Mouse (Mus musculus): ENCODE data around the gene Ephb1.
A peak's percentile ranks its signal among the peaks of the same experiment; 100 is the strongest.

Gene Ephb1

DNA sequence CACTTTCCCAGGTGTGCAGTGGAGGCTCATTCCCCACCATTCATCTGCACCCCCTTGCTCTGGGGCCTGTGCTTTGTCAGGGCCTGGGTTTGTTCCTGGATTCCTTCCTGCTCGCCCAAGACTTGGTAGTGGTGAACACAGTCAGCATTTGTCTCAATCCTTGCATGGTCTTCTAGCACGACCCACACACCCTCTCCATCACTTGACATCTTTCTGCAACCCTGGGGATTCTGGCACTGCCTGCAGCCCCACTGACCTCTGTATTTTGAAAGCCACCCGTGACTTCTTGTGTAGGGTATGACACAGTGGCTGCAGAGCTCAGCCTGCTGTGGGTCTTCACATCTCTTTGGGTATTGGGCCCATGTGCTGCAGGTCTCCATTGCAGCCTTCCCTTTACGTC, 435.7 kb downstream of the Ephb1 start:
- no peak for DNase-seq (ENCODE audit: inconsistent ontology term)

DNA sequence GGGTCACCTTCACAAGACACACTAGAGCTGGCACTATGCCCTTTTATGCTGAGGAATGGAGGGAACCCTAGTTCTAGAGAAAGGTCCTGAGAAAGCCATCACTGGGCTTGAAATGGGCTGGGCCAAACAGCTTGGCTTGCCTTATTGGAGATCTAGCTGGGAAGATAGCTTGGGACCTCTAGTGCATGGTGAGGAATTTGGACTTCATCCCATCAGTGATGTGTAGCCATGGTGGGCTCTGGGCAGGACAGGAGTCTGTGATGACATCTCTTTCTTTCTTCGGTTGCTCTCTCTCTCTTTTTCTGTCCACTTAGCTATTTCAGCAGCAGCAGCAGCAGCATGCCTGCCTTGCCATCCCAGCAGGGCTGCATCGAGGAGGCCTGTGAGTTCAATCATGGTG, 439.4 kb downstream of the Ephb1 start:
- DNase-seq (ENCODE audit: inconsistent ontology term), result no peak

DNA sequence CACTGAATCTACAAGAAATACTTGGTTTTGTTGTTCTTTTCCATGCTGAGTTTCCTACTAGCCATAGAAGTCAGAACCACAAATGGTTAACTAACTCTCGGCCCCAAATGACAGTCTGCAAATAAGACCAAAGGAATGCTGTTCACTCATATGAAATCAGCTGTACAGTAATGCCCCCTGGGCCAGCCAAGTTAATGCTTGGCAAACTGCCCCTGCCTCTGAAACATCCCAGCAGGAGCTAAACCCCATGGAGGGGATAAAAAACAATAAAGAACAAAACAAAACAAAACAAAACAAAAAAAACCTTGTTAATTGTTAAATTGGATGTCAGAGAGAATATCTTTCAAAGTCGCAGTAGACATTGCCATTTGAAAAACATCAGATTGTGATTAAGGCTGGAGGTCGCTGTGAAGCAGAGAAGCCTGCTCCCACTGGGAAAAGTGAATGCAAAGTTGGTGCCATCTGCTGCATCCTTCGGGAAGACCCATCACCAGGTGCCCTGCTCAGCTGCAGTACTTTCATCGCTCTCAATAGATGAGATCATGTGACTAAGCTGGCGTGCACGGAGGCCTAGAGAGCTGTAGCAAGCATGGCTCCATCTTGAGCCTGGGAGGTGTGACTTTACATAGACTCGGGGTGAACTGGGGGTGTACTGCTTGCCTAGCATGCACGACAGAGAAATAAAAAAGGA, 443.2 kb downstream of the Ephb1 start:
- peak; percentile 77 for DNase-seq (ENCODE audit: inconsistent ontology term)

DNA sequence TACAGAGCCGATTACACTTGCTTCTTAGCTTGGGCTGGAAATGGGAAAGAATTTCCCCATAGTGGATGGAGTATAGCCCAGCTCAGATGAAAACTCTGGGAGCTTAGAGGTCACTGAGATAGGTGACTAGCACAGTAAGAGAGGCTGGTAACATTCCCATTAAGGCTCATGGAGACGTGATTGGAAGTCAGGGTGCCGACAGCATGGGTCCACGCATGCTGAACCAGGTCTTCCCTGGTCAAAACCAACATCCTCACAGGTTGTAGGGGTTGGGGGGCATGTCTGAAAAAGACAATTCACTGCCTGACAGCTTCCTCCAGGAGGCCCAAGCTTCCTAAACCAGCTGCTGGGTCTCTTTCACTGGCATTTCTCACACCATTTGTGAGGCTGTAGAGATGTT, 445.0 kb downstream of the Ephb1 start:
- no peak for DNase-seq (ENCODE audit: inconsistent ontology term)

DNA sequence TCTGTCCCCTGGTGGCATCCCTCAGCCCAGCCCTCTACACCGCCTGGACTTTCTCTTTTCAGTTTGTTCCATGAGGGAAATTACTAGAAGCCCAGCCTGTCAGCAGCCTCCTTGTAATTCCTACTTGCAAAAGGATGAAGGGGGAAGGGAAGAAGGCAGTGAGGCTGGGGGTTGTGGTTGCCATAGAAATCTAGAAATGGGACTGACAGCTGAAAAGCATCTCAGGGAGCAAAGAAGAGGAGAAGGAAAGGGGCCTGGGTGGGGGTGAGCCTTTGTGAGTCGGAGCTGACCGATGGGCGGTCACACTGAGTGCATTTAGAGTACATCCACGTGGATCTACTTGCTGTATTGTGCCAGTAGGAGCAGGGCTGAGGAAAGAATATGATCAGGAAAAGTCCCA, 445.6 kb downstream of the Ephb1 start:
- DNase-seq (ENCODE audit: inconsistent ontology term), result no peak

DNA sequence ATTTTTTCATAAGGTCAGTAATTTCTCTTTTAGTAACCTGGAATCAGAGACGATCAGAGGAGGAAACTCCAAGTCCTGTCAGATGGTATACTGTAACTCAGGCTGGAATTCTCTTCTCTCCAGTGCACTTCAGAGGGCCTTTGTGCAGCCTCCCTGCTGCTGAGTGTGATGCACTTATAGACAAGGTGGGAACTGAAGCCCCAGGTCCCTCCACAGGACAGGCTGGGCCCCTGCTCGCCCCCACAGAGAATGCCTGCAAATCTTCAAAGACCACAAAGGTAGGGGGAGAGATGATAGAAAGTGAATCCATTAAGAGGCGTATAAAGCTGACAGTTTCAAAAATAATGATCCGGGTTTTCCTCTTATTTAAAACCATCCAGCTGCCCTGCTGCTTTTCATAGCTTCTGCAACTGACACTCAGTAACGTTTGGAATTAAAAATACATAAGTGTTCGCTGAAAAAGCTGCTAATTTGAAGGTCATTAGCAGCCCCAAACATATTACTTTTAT, 446.7 kb downstream of the Ephb1 start:
- no peak for DNase-seq (ENCODE audit: inconsistent ontology term)

DNA sequence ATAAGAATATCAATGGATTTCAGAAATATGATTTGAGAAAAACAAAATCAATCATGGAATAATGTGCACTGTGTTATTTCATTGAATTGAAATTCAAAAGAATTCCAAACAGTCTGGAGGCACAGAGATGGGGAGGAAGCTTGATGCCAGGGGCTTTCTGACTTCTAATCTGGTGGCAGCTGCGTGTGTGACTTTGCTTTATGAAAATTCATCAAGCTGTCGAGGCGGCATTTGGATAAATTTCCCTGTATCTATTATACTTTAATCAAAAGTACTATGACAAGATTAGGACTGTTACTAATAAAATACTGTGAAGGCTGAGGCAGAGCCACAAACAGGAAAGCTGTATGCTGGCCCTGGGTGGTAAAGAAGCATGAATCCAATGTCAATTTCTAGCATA, 451.1 kb downstream of the Ephb1 start:
- no peak for DNase-seq (ENCODE audit: inconsistent ontology term)

DNA sequence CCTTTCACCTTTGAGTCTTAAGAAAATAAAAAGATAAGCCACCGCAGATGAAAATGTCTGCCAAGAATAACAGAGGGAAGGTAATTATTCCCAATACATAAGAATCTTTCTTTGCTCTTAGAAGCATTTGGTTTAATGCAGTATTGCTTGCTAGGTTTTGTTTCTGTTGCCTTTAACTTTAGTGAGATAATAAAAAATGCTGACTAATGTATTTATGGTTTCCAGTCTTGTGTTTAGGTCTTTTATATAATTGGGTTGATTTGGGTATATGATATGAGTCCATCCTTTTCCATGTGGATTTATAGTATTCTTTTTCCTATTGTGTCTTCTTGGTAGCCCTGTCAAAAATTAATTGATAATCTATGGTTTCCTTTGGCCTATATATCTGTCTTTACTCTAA, 456.6 kb downstream of the Ephb1 start:
- DNase-seq (ENCODE audit: inconsistent ontology term), result no peak

DNA sequence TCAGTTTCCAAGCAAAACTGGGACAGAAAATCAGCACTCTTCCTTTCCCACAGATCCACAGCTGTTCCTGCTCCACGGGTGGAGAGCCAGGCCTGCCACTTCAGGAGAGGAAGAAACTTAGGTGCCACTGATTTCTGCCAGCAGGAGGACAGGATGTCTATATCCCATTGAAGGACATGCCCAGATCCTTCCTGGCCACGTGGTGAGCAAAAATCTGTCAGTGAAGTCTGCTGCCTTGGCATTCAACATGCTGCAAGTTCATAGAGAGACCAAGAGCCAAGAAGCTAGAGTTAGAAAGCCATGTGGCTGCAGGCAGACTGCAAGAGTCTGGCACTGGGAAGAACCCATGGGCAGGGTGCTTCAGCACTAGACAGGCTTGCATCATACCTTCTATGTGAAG, 471.2 kb downstream of the Ephb1 start:
- no peak for DNase-seq (ENCODE audit: inconsistent ontology term)

DNA sequence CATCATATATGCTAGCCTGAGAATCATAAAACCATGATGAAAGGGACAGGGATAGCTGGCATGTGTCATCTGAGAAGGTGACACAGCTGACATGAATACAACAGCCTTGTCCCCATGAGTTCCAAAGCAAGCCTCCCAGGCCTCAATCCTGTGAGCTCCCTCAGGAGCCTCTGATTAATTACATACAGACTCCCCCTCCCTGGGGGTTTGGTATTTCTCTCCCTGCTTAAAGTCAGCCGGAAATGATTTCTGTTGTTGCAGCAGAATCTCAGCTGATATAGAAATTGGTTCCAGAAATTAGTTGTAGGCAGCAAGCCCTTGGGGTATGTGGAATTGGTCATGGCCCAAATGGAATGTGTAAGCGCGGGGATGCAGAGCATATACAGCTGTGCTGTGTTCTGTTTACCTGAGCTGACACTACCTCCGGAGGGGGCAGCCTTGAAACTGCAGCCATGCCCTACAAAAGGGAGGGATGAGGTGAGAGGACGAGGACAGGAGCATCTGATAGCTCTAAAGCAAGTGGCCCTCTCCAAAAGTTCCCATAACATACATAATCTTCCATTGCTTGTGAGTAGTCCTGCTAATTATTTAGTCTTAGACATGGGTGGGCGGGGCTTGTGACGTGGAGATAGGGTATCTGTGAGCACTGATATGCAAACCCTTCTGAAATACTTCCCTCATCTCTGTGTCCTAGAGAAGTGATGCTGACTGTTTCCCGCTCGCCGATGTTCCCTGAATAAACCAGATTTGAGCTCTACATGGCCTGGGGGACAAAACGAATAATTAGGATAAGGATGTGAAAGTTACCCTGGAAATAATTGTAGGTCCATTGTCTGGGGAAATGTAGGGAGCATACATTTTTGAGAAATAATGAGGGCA, 477.1 kb downstream of the Ephb1 start:
- no peak for DNase-seq (ENCODE audit: inconsistent ontology term)

DNA sequence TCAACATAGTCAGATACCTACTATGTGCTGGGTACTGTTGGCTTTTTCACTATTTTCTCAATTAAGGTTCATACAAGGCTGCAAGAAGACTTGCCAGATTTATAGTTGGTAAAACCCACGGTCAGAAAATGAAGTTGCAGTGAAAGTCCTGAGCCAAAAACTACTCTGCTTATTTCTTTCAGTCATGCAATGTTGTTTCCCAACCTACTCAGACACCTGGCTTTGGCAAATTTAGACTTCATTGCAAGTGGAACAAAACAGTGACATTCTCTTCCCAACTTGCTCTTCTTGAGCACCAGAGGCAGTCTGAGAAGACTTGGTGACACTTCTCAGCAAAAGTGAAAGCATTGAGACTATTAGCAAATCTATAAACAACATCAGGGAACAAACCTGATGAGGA, 479.2 kb downstream of the Ephb1 start:
- DNase-seq (ENCODE audit: inconsistent ontology term), result no peak

Measured in Muller cell, postnatal 12 days (primary cell).